Mouse (Mus musculus) bone marrow, adult 2 months (tissue): ENCODE results near the gene Paqr9.

Source experiments
- CTCF ChIP-seq: fragments of 200-500 bp; IDR thresholded peaks from 2 replicates; pipeline ENCODE4 v1.5.1; 2011; ENCODE audit warnings: low read length, control low read depth; ENCODE audit not compliant: control insufficient read depth, insufficient read depth
- POLR2A ChIP-seq: fragments of 200-500 bp; IDR thresholded peaks from 2 replicates; pipeline ENCODE4 v1.6.1; 2011; ENCODE audit warnings: low read depth, mild to moderate bottlenecking, control low read depth, low read length, borderline replicate concordance; ENCODE audit not compliant: control insufficient read depth

DNA sequence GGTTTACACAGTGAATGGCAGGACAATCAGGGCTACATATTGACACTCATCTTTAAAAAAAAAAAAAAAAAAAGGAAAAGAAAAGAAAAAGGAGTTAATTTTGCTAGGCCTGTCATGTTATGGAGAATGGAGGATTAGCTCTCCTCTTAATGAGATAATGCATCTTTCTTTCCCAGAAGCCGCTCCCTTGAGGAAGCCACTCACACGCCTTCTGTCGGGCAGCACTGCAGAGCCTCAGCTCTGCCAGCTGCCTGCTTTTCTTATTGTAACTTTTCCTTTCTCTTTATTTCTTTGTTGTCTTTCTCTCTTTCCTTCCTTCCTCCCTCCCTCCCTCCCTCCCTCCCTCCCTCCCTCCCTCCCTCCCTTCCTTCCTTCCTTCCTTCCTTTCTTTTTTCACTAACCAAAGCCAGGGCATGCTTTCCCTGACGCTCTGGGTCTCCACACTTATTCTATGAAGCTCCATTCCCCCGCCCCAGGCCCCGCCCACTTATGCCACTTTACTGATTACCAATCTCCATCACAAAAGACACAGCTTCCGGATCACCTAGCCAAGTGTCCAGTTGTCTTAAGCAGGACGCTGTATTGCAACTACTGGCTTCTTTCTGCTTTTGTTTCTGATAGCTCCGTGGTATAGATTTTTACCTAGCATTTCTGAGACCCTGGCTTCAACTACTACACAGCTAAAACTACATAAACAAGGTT lies 54.1 kb downstream of the Paqr9 start:
- TF ChIP-seq CTCF (no peak), POLR2A (no peak)
